Mouse (Mus musculus) spleen, adult 2 months (tissue): ENCODE measurements around the gene Gins2. TPM values are rescaled to one million over a fixed set of nuclear protein-coding genes. Genes with fewer than 3 reads are reported as not detected.

Experiments used
- DNase-seq, 2 experiments: peaks; one replicate each; pipeline versions ENCODE4 v3.0.0 to v3.0.0-alpha.2; 2012 to 2021; ENCODE audit warnings: low spot score in 2 of 2, low read depth in 1 of 2
- H3K27ac ChIP-seq: fragments of 200-500 bp; 2 replicates; pipeline ENCODE4 v1.5.1; 2012; ENCODE audit warnings: low read length, inconsistent platforms; ENCODE audit not compliant: insufficient read depth
- H3K27me3 ChIP-seq: fragments of 200-500 bp; 2 replicates; pipeline ENCODE4 v1.6.1; 2012; ENCODE audit warnings: mild to moderate bottlenecking, moderate library complexity, low read length, inconsistent platforms; ENCODE audit not compliant: control insufficient read depth, insufficient read depth
- H3K36me3 ChIP-seq: fragments of 200-500 bp; 2 replicates; pipeline ENCODE4 v1.6.1; 2012; ENCODE audit warnings: mild to moderate bottlenecking, low read length, inconsistent platforms; ENCODE audit not compliant: control insufficient read depth, insufficient read depth
- H3K4me1 ChIP-seq: fragments of 200-500 bp; 2 replicates; pipeline ENCODE4 v1.6.1; 2011; ENCODE audit warnings: inconsistent platforms; ENCODE audit not compliant: control insufficient read depth, insufficient read depth, insufficient read length
- H3K4me3 ChIP-seq: fragments of 200-500 bp; 2 replicates; pipeline ENCODE4 v1.5.1; 2011; ENCODE audit warnings: mild to moderate bottlenecking, inconsistent platforms; ENCODE audit not compliant: insufficient read depth, insufficient read length; ENCODE audit errors: extremely low read depth
- CTCF ChIP-seq: fragments of 200-500 bp; IDR thresholded peaks from 2 replicates; pipeline ENCODE4 v1.5.1; 2011; ENCODE audit warnings: mild to moderate bottlenecking, inconsistent platforms; ENCODE audit not compliant: insufficient read depth, insufficient read length, insufficient replicate concordance; ENCODE audit errors: extremely low read depth
- POLR2A ChIP-seq: fragments of 200-500 bp; IDR thresholded peaks from 2 replicates; pipeline ENCODE4 v1.6.1; 2011; ENCODE audit warnings: low read depth, low read length, inconsistent platforms
- WGBS: fragments of 180-500 bp; shearing (Covaris S2); methylation state at CpG from one replicate; pipeline ENCODE4 v1.1.7; 2018; 5-methylcytosine and 5-hydroxymethylcytosine counted together
- polyA plus RNA-seq: library from polyadenylated mRNA; depleted of rRNA; stranded (reverse); fragments of >200 nt; gene quantifications from 2 replicates; pipeline ENCODE4 v1.2.3, GENCODE M21; 2012; rRNA removed

The Gins2 gene
- 8.1 and 14.7 TPM in 2 replicates for polyA plus RNA-seq

DNA sequence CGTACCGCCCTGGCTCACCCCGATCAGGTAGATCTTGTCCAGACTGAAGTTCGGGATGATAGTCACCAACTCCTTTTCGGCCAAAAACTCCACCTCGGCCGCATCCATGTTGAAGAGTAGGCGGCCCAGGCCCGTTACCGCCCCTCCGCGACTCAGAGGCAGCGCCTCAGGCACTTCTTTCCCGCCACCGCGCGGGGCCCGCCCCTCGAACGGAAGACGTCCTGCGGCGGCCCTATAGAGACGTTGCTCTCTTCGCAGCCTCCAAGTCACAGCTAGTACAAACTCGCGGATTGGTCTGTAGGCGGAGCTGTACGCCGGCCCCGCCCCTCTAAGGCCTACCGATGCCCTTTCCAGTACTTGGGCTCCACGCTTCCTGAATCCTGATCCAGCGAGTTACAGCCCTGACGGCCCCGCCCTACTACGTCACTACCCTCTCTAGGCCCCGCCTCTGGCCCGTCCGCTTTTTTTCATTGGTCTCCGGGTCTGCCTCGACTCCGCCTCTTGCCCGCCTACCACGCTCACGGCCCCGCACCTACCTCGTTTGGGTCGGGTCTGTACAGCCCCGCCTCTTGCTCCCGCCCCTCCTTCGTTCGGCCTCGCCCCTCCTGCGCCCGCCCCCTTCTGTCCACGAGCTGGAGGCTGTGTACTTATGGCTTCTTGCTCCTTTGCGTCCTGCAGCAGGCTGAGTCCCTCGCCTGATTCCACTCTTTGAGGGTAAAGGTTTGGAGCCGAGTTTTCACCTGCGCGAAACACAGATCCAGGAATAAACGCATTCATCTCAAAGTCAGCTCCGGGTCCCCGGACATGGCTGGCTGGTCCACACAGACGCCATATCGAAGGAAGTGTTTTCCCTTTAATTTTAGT lies at the start of gene Gins2:
Gene Gins2 (minus strand): TSS at position 397 of the 864 bp plus-strand sequence.
- TF ChIP-seq CTCF = no peak
- TF ChIP-seq POLR2A = no peak
- no peaks in the 10 kb centered on the region; the same call in 1 of the 2 replicates for H3K36me3 ChIP-seq
- H3K27me3 ChIP-seq = no peaks in the 10 kb centered on the region
- DNase-seq = peak; percentile 96 to 97
- no peaks in the 10 kb centered on the region for H3K4me1 ChIP-seq
- under 1% methylated on average over 67 of the region's 67 CpGs for WGBS
- no peak within 1 kb of the TSS; the same call in 1 of the 2 replicates for H3K27ac ChIP-seq
- peak within 1 kb of the TSS; percentile 66 for H3K4me3 ChIP-seq

- Histone ChIP-seq H3K36me3 (no peaks in the 10 kb centered on the region), H3K27me3 (peaks cover 2% of the 10 kb centered on the region; the same call in 1 of the 2 replicates), H3K27ac (no peak overlapping the region), H3K4me1 (peaks cover 3% of the 10 kb centered on the region; the same call in 1 of the 2 replicates), H3K4me3 (peak overlapping the region; percentile 51; the same call in 1 of the 2 replicates)
- TF ChIP-seq CTCF (no peak), POLR2A (no peak)
- DNase-seq = peak in 1 of 2 experiments; percentile 20
- under 1% methylated on average over 38 of the region's 42 CpGs for WGBS
Measured at GRCm38 (mm10) chr8:120634329-120634839, 45.3 kb upstream of the Gins2 start.

DNA sequence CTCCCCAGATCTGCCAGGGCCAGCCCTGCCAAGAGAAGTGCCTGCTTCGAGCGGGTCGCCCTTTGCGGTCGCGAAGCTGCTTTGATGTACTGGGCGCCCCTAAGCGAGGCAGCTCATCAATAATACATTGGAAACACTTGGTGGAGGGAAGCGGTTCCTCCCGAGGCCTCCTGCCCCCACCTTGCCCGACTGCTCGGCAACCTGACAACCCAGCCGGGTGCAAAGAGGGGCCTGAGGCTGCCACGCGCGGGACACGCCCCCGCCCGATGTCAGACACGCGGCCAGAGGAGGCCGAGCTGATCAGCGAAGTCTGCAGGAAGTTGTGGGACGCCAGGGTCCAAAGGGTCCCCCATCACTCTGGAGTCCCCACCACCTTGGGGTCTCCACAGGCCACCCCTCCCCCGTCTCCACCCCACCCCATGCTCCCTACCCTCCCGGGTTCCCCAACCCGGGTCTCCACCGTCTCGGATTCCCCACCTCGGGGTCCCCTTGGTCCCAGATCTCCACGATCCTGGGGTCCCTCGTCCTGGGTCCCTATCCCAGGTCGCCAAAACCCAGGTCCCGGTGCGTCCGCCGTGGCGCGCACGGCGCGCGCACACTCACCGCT lies 44.7 kb upstream of the Gins2 start:
- WGBS = 3% methylated on average over 44 of the region's 44 CpGs
- Histone ChIP-seq H3K36me3 (no peaks in the 10 kb centered on the region), H3K4me1 (peaks cover 3% of the 10 kb centered on the region; the same call in 1 of the 2 replicates), H3K4me3 (peak overlapping the region; percentile 51; the same call in 1 of the 2 replicates), H3K27me3 (peaks cover 2% of the 10 kb centered on the region; the same call in 1 of the 2 replicates), H3K27ac (no peak overlapping the region)
- DNase-seq = no peak
- no peak for TF ChIP-seq CTCF
- TF ChIP-seq POLR2A = no peak

GRCm38 (mm10) chr8:120632969-120633664 lies 44.0 kb upstream of the Gins2 start:
- Histone ChIP-seq H3K27ac (no peak overlapping the region), H3K4me3 (no peak overlapping the region)
- WGBS = 68% methylated on average over 17 of the region's 17 CpGs

DNA sequence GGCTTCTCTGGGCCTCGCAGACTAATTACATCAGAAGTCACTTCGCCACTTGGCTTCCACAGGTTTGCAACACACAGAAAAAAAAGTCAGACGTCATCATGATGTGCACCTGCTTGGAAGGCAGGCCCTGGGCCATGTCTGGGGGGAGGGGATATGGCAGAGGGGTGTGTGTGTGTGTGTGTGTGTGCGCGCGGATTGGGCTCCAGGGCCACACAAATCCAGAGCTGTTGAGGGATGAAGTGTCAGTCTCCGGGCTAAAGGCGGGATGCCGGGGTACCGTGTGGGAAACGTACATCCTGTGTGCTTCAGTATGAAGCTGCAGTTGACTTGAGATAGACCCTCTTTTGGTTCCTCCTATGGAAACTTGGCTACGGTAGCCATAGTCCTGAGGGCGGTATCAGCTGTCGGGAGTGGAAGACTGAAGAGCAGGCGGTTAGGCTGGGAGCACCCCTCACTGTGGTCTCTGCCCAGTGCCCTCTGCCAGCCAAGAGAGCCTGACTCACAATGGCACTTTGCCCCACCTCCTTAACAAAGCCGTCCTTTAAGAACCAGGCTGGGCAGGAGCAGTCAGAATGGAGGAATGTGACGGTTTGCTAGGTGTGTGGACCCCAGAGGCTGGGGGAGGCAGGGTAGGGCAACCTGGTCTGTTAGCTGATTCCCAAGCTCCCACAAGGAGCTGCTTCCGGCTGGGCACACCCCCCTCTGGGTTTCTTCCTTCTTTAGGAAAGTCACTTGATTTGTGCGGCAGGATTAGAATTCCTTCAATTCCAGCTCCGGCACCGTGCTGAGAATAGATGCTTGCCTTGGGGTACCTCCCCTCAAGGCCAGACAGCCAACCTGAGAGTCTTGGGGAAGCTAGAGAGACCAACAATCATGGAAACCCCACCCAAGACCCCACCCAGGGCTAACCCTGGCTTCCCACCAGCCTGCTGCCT lies 42.6 kb upstream of the Gins2 start:
- TF ChIP-seq CTCF (no peak), POLR2A (no peak)
- no peak overlapping the region for H3K4me3 ChIP-seq
- H3K27me3 ChIP-seq = peaks cover 2% of the 10 kb centered on the region; the same call in 1 of the 2 replicates
- 89% methylated on average over 21 of the region's 21 CpGs for WGBS
- H3K36me3 ChIP-seq = no peaks in the 10 kb centered on the region
- H3K27ac ChIP-seq = no peak overlapping the region
- H3K4me1 ChIP-seq = peaks cover 3% of the 10 kb centered on the region; the same call in 1 of the 2 replicates
- no peak for DNase-seq

More at GRCm38 (mm10) chr8:120632969-120633664, 44.0 kb upstream of the Gins2 start:
- TF ChIP-seq POLR2A (no peak), CTCF (no peak)
- Histone ChIP-seq H3K36me3 (no peaks in the 10 kb centered on the region), H3K27me3 (peaks cover 2% of the 10 kb centered on the region; the same call in 1 of the 2 replicates), H3K4me1 (peaks cover 3% of the 10 kb centered on the region; the same call in 1 of the 2 replicates)
- no peak for DNase-seq

DNA sequence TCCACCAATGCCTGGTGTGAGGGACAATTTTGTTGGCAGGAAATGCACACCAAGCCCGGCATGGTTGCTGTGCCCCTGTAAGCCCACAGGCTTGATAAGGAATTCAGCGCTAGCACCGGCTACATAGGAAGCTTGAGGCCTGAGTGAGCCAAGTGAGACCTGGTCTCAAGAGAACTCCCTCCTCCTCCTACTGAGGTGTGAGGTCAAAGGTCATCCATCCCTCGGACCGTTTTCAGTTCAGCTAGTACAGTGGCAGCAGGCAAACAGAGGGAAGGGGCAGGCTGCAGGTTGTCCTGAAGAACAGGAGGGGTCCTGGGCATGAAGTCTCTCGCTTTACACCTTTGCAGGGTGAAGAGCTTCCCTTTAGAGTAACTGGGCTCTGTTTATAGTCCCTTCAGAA lies 41.7 kb upstream of the Gins2 start:
- WGBS = 80% methylated on average over 6 of the region's 6 CpGs
- no peak for TF ChIP-seq POLR2A
- TF ChIP-seq CTCF = no peak
- Histone ChIP-seq H3K27ac (no peak overlapping the region), H3K4me1 (peaks cover 3% of the 10 kb centered on the region; the same call in 1 of the 2 replicates), H3K4me3 (no peak overlapping the region), H3K36me3 (no peaks in the 10 kb centered on the region), H3K27me3 (peaks cover 2% of the 10 kb centered on the region; the same call in 1 of the 2 replicates)
- DNase-seq = no peak
